Mouse (Mus musculus) G1E (cell line): Measurements from ENCODE around the gene Sprtn.

Source experiments
- CTCF ChIP-seq: IDR thresholded peaks from 2 replicates; pipeline ENCODE4 v1.5.1; 2012; ENCODE audit warnings: low read depth, low read length, inconsistent platforms, mixed read lengths
- POLR2AphosphoS5 ChIP-seq: IDR thresholded peaks from 2 replicates; pipeline ENCODE4 v1.6.1; 2012; ENCODE audit warnings: low read depth, low read length, inconsistent platforms; ENCODE audit not compliant: insufficient replicate concordance

DNA sequence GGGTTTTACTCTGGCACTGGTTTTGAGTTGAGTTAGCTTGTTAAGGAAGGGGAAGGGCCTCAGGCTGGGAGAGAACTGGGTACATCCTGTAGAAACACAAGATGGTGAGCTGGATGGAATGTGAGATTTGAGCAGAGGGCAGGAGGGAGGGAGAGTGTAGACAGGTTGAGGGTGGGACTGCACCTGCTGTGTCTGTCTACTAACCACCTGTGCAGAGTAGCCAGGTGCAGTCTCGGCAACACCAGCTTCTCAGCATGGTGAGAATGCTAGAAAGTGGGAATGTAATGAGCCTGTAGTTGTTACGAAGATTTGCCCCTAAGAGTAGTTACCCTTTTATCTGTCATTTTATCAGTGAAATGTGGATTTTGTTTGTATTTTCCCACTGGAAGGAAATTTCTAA is 7.8 kb downstream of the Sprtn start:
- TF ChIP-seq CTCF (no peak), POLR2AphosphoS5 (no peak)
